Mouse (Mus musculus) monocyte, adult 5-6 weeks (primary cell): ENCODE measurements around the gene Uhmk1. TPM values are rescaled to one million over a fixed set of nuclear protein-coding genes. Genes with fewer than 3 reads are reported as not detected.

Source experiments
- ATAC-seq: fragments of 153-309, 156-312 bp; replicated peaks from 2 replicates; pipeline ENCODE4 v1.8.0; 2017; ENCODE audit warnings: mild to moderate bottlenecking; ENCODE audit not compliant: low TSS enrichment, insufficient number of reproducible peaks, severe bottlenecking, poor library complexity, low FRiP score
- total RNA-seq: library from RNA; stranded (forward); fragments of 200-1000, 200-491, 200-594 nt; gene quantifications from 3 replicates; pipeline ENCODE4 v1.2.3, GENCODE M21; 2017

The Uhmk1 gene
- total RNA-seq, 1 experiment from 2014 or later, result 65.8 TPM

DNA sequence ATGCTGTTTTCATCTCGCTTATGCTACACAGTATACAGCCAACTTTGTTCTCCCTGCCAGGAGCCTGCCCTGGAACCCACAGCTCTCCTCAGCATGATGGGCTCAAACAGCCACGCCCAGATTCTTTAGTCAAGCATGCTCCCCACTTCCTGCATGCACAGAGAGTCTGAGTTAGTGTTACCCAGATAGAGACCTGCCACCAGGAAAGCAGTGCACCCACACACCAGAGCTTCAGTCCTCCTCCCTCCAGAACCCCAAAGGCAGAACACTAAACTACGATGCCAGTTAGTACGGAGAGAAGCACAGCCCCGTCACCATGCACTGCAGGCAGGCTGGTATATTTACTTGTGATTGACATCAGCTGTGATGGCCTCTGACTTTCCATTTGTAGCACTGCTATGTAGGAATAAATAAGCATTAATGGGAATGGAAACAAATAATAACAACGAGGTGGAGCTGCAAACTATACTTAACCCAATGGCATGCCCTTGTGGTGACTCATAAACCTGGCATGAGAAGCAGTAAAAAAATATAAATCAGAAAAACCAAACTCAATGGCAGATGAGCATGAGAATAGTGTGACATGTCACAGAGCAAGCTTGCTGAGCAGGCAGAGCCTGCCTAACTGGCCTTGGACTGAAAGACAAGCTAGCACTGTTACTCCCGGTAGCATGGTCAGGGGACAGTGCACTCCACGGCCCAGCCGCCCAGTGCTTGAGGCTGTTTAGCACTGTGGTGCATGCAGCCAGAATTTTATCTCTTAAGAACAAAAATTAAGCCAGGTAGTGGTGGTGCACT, 67.3 kb downstream of the Uhmk1 start:
- peak; percentile 52; the same call in 1 of the 2 replicates for ATAC-seq

DNA sequence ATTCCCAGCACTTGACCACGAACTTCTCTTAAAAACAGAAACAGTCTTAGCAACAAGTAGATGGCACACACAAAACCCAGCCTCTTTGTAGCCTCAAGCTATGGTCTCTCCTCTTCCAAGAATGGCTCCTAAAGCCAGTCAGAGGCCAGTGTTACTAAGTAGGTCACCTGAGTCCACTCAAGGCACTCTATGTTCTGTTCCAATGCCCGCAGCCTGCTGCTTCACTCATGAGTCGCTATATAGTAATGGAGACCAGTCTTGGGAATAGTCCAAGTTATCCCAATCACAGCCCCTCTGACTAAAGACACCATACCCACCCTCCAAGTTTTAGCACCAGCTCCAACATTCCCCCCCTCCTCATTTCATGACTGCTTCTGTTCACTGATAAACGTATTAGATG, 69.6 kb downstream of the Uhmk1 start:
- no peak for ATAC-seq

Other genes with a start within 250 kb of the Uhmk1 start
- 2.3 to 5.8 TPM (median 4.1 TPM) in 3 replicates for gene Hsd17b7, start 246.2 kb downstream of the Uhmk1 start, total RNA-seq
- not detected in 3 replicates for gene Ddr2, start 104.6 kb downstream of the Uhmk1 start, total RNA-seq
- 69.0 to 103 TPM (median 85.9 TPM) in 3 replicates for gene Uap1, start 40.4 kb downstream of the Uhmk1 start, total RNA-seq
- gene Sh2d1b2, start 17.4 kb upstream of the Uhmk1 start, total RNA-seq, result 0.58 to 0.85 TPM in 2 of 3 replicates, not detected in the other
- gene Sh2d1b1, start 61.9 kb upstream of the Uhmk1 start, total RNA-seq, result 56.6 to 68.4 TPM (median 66.9 TPM) in 3 replicates
- 0.11 to 1.7 TPM (median 0.38 TPM) in 3 replicates for gene Gm7694, start 90.9 kb upstream of the Uhmk1 start, total RNA-seq
- not detected in 3 replicates for gene Spata46, start 93.4 kb upstream of the Uhmk1 start, total RNA-seq